Mouse (Mus musculus) lung, postnatal 0 days (tissue): ENCODE results near the gene Cacna2d2. TPM values are rescaled to one million over a fixed set of nuclear protein-coding genes. Genes with fewer than 3 reads are reported as not detected.

Experiments
- ATAC-seq: fragments of 200-750 bp; cut with Nextera tagmentation; 2 replicates; pipeline ENCODE4 v1.8.0; 2017; ENCODE audit warnings: moderate library complexity
- DNase-seq: peaks from one replicate; pipeline ENCODE4 v3.0.0-alpha.2; 2016; ENCODE audit warnings: low spot score
- H3K27ac ChIP-seq: fragments of 300-500 bp; sonication (generic); 2 replicates; pipeline ENCODE4 v1.5.1; 2014; ENCODE audit warnings: antibody characterized with exemption, mild to moderate bottlenecking, low read length, mixed read lengths
- H3K27me3 ChIP-seq: fragments of 300-500 bp; sonication (generic); replicated peaks from 2 replicates; pipeline ENCODE4 v1.6.1; 2014; ENCODE audit warnings: low read length, mixed read lengths; ENCODE audit not compliant: insufficient read depth
- H3K36me3 ChIP-seq: fragments of 300-500 bp; sonication (generic); 2 replicates; pipeline ENCODE4 v1.6.1; 2014; ENCODE audit warnings: low read length, mixed read lengths; ENCODE audit not compliant: insufficient read depth
- H3K4me1 ChIP-seq: fragments of 300-500 bp; sonication (generic); 2 replicates; pipeline ENCODE4 v1.6.1; 2014; ENCODE audit warnings: antibody characterized with exemption, low read depth, low read length, mixed read lengths; ENCODE audit not compliant: insufficient read depth
- H3K4me2 ChIP-seq: fragments of 300-500 bp; sonication (generic); replicated peaks from 2 replicates; pipeline ENCODE4 v1.6.1; 2014; ENCODE audit warnings: low read depth, mild to moderate bottlenecking, low read length, moderate library complexity, mixed read lengths
- H3K4me3 ChIP-seq: fragments of 300-500 bp; sonication (generic); 2 replicates; pipeline ENCODE4 v1.5.1; 2014; ENCODE audit warnings: low read depth, low read length
- H3K9ac ChIP-seq: fragments of 300-500 bp; sonication (generic); replicated peaks from 2 replicates; pipeline ENCODE4 v1.6.1; 2014; ENCODE audit warnings: low read depth, mild to moderate bottlenecking
- H3K9me3 ChIP-seq: fragments of 300-500 bp; sonication (generic); 2 replicates; pipeline ENCODE4 v1.6.1; 2016; ENCODE audit warnings: low read length, mixed read lengths
- CTCF ChIP-seq: IDR thresholded peaks from 2 replicates; pipeline ENCODE4 v1.5.1; 2016; ENCODE audit warnings: antibody characterized with exemption, mild to moderate bottlenecking
- EP300 ChIP-seq: IDR thresholded peaks from 2 replicates; pipeline ENCODE4 v1.6.1; 2016; ENCODE audit warnings: antibody characterized with exemption, mild to moderate bottlenecking, control low read depth
- WGBS: fragments of 180-500 bp; shearing (Covaris S2); extraction: QIAGEN DNeasy Blood & Tissue Kit; methylation state at CpG from one replicate; pipeline ENCODE4 v1.1.7; 2014; 5-methylcytosine and 5-hydroxymethylcytosine counted together
- polyA plus RNA-seq: library from polyadenylated mRNA; unstranded; fragments of >200 nt; fragmentation: Nextera tagmentation; extraction: Ambion mirVana; gene quantifications from 2 replicates; pipeline ENCODE4 v1.2.1, GENCODE M21; 2015

The Cacna2d2 gene
- polyA plus RNA-seq, 1 experiment from 2014 or later: 0.04 TPM

GRCm38 (mm10) chr9:107396397-107396796, 3.0 kb upstream of the Cacna2d2 start:
- Histone ChIP-seq H3K4me3 (no peak overlapping the region), H3K9ac (no peak overlapping the region), H3K4me1 (peaks cover 5% of the 10 kb centered on the region), H3K27me3 (peaks cover 35% of the 10 kb centered on the region), H3K9me3 (no peaks in the 10 kb centered on the region), H3K36me3 (no peaks in the 10 kb centered on the region), H3K27ac (no peak overlapping the region), H3K4me2 (no peak overlapping the region)
- ATAC-seq (no peak), DNase-seq (no peak)
- whole genome bisulfite sequencing: 28% methylated on average over 4 of the region's 4 CpGs
- TF ChIP-seq EP300: no peak
- peak; percentile 37 for TF ChIP-seq CTCF

- Histone ChIP-seq H3K4me1 (peaks cover 5% of the 10 kb centered on the region), H3K27ac (no peak overlapping the region), H3K27me3 (peaks cover 55% of the 10 kb centered on the region), H3K4me2 (no peak overlapping the region), H3K36me3 (no peaks in the 10 kb centered on the region), H3K9me3 (no peaks in the 10 kb centered on the region), H3K9ac (no peak overlapping the region), H3K4me3 (no peak overlapping the region)
- 21% methylated on average over 11 of the region's 11 CpGs for WGBS
- no peak for TF ChIP-seq EP300
- no peak for TF ChIP-seq CTCF
- DNase-seq: no peak
- ATAC-seq: no peak
These were observed 444 bp upstream of the Cacna2d2 start for GRCm38 (mm10) chr9:107398968-107399367.

GRCm38 (mm10) chr9:107400060-107400511, 674 bp downstream of the Cacna2d2 start:
- DNase-seq (no peak), ATAC-seq (peak; percentile 28; the same call in 1 of the 2 replicates)
- Histone ChIP-seq H3K9ac (no peak overlapping the region), H3K4me1 (peaks cover 5% of the 10 kb centered on the region), H3K4me3 (peak overlapping the region; percentile 54), H3K27me3 (peaks cover 55% of the 10 kb centered on the region), H3K27ac (no peak overlapping the region), H3K36me3 (no peaks in the 10 kb centered on the region), H3K9me3 (no peaks in the 10 kb centered on the region), H3K4me2 (peak overlapping the region; percentile 95)
- under 1% methylated on average over 17 of the region's 45 CpGs for WGBS
- TF ChIP-seq CTCF (no peak), EP300 (no peak)

GRCm38 (mm10) chr9:107400666-107401285, 1.4 kb downstream of the Cacna2d2 start:
- peaks cover 55% of the 10 kb centered on the region for H3K27me3 ChIP-seq
- no peak overlapping the region for H3K27ac ChIP-seq
- TF ChIP-seq CTCF: no peak
- TF ChIP-seq EP300: no peak
- no peak overlapping the region for H3K9ac ChIP-seq
- H3K4me2 ChIP-seq: peak overlapping the region; percentile 95; the same call in 1 of the 2 replicates
- H3K9me3 ChIP-seq: no peaks in the 10 kb centered on the region
- 14% methylated on average over 13 of the region's 13 CpGs for WGBS
- ATAC-seq: no peak
- H3K4me3 ChIP-seq: peak overlapping the region; percentile 54; the same call in 1 of the 2 replicates
- H3K4me1 ChIP-seq: peaks cover 5% of the 10 kb centered on the region
- DNase-seq: no peak
- no peaks in the 10 kb centered on the region for H3K36me3 ChIP-seq

GRCm38 (mm10) chr9:107403116-107403515, 3.7 kb downstream of the Cacna2d2 start:
- no peak for ATAC-seq
- no peak for DNase-seq
- H3K9me3 ChIP-seq: no peaks in the 10 kb centered on the region
- WGBS: 53% methylated on average over 7 of the region's 7 CpGs
- H3K36me3 ChIP-seq: no peaks in the 10 kb centered on the region
- H3K4me1 ChIP-seq: peaks cover 5% of the 10 kb centered on the region
- H3K27ac ChIP-seq: no peak overlapping the region
- no peak overlapping the region for H3K9ac ChIP-seq
- peaks cover 47% of the 10 kb centered on the region for H3K27me3 ChIP-seq
- H3K4me3 ChIP-seq: no peak overlapping the region
- TF ChIP-seq CTCF: no peak
- no peak for TF ChIP-seq EP300
- no peak overlapping the region for H3K4me2 ChIP-seq

GRCm38 (mm10) chr9:107409449-107409848, 10.0 kb downstream of the Cacna2d2 start:
- TF ChIP-seq EP300: no peak
- no peak for TF ChIP-seq CTCF
- H3K27me3 ChIP-seq: no peaks in the 10 kb centered on the region
- H3K4me3 ChIP-seq: no peak overlapping the region
- no peak overlapping the region for H3K9ac ChIP-seq
- no peak overlapping the region for H3K27ac ChIP-seq
- H3K4me2 ChIP-seq: no peak overlapping the region
- ATAC-seq (no peak), DNase-seq (no peak)
- no peaks in the 10 kb centered on the region for H3K9me3 ChIP-seq
- no peaks in the 10 kb centered on the region for H3K36me3 ChIP-seq
- no peaks in the 10 kb centered on the region for H3K4me1 ChIP-seq
- WGBS: 72% methylated on average over 4 of the region's 4 CpGs
